Mouse (Mus musculus) CD4-positive naive resting alpha-beta T cell, adult 57 days (primary cell): ENCODE measurements around the gene Aanat. TPM values are rescaled to one million over a fixed set of nuclear protein-coding genes. Genes with fewer than 3 reads are reported as not detected.

Experiments
- total RNA-seq: library from RNA; stranded (reverse); gene quantifications from one replicate; pipeline ENCODE4 v1.2.4, GENCODE M21; 2023

The Aanat gene
- total RNA-seq: not detected

DNA sequence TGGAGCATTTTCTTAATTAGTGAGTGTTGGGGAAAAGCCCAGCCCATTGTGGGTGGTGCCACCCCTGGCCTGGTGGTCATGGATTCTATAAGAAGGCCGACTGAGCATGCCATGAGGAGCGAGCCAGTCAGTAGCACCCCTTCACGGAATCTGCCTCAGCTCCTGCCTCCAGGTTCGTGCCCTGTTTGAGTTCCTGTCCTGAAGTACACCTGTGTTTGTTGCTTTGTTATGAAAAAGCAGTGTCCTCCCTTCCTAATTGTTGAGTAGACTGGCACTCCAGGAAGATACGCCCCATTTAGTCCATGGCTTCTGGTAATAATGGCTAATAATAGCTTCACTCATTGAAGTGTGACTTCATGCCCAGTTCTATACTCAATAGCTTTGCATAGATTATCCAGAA lies at the start of gene Aanat:
TSS of gene Aanat (plus strand) at position 123 of the 400 bp plus-strand sequence.

DNA sequence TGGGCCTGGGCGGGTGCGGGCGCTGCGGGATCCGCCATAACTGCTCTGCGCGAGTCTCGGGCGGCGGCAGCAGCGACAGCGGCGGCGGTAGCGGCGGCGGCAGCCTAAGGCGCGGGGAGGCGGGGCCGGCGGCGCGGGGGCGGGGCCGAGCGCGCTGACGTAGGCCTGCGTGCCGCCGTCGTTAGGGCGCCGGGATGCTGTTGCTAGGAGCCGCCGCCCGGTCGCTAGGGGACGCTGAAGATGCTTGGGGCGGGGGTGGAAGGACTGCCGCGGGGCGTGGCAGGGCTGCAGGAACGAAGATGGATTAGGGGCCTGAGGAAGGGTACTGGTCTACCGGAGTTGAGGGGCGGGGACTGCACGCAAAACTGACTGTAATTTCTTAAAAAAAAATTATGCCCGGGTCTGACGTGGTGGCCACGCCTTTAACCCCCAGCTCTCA lies 4.8 kb upstream of the Aanat start, which contains the start of gene Ube2o:
TSS of gene Ube2o (minus strand) at position 72 of the 439 bp plus-strand sequence.

GRCm38 (mm10) chr11:116626299-116627071 lies 40.3 kb downstream of the Aanat start, which contains the start of gene Rhbdf2:
Gene Rhbdf2 (minus strand): TSS chr11:116627019.

Other genes starting within 250 kb of the Aanat start
- 8.8 TPM for gene Rnf157, start 173.4 kb upstream of the Aanat start, total RNA-seq
- 107 TPM for gene Ubald2, start 152.3 kb upstream of the Aanat start, total RNA-seq
- 0.21 TPM for gene Qrich2, start 120.2 kb upstream of the Aanat start, total RNA-seq
- gene Prpsap1, start 92.2 kb upstream of the Aanat start, total RNA-seq: 78.4 TPM
- 0.18 TPM for gene Sphk1, start 55.5 kb upstream of the Aanat start, total RNA-seq
- 24.5 TPM for gene Ube2o, start 5.0 kb upstream of the Aanat start, total RNA-seq
- 19.1 TPM for gene Rhbdf2, start 40.6 kb downstream of the Aanat start, total RNA-seq
- not detected for gene Prcd, start 67.1 kb downstream of the Aanat start, total RNA-seq
- not detected for gene Cygb, start 67.9 kb downstream of the Aanat start, total RNA-seq
- gene St6galnac1, start 189.1 kb downstream of the Aanat start, total RNA-seq: not detected
- 0.71 TPM for gene Mxra7, start 241.6 kb downstream of the Aanat start, total RNA-seq